Mouse (Mus musculus) CD4-positive helper T cell, adult 2 months (primary cell): ENCODE results near the gene Fam187a.

Source experiments
- DNase-seq: peaks from one replicate; pipeline ENCODE4 v3.0.0-alpha.2; 2012; ENCODE audit warnings: low read depth, missing footprints, low spot score

Fam187a gene

DNA sequence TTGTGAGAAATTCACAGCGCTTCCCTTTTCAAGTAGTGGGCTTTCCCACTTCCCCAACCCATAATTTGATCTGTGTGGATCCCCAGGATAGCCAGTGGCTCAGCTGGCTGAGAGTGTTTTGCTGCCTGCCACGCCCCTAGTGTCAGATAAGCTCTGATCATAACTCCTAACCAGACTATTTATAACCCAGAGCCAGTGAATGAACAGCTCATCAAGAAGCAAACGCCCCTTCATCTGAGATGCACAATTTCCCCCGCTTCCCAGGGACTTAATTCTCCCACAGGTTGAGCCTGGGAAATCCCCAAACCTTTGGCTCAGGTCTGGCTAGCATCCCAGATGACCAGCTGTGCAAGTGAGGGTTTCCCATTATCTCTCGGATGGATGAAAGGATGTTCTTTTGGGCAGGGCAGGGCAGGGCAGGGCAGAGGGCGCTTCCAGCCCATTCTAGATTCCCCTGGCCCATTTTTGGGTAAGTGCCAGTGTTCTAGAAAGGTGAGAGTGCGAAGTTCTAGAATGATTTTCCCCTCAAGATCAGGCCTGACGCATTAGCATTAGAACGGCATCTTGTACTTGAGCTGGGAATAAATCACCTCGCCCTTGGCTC lies at the start of gene Fam187a:
Gene Fam187a, plus strand, starts transcription at position 554 of the 604 bp plus-strand sequence.
- no peak for DNase-seq

GRCm38 (mm10) chr11:102835549-102835948 lies 49.4 kb upstream of the Fam187a start, which contains the start of gene Higd1b:
Gene Higd1b (plus strand): TSS chr11:102835849.
- DNase-seq: no peak

DNA sequence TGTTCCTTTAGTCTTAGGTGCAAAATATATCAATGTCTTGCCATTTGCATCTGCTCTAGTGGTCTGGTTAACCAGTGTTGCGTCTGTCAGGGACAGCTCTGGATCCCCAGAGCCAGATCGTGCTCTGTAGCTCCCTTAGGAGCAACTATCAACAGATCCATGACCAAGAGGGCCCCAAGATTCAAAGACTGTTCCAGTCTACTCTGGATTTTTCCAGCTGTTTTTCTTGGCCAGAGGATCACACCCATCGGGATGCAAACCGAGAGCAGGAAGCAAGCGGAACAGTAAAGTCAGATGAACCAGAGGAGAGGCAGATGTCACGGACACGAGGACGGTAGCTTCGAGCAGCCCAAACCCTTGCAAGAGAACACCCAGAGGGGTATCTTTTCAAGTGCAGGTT lies 48.8 kb upstream of the Fam187a start:
- no peak for DNase-seq

DNA sequence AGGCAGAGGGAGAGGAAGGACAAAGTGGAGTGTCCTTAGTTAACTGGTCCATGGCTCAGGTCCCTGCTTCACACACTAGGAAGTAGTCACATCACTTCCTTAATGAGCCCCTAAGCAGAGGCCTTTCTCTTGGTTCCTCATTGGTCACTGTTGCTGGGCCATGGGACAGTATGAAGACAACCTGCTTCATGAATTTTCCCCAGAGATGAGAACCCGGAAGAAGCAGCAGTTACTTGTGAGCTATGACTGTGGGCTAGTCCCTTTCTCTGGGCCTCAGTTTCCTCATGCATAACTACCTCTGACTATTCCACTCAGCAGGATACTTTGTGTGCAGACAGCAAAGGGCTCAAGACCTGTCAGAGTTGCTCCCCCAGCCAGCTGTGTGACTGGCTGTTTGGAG lies 47.6 kb upstream of the Fam187a start:
- no peak for DNase-seq

DNA sequence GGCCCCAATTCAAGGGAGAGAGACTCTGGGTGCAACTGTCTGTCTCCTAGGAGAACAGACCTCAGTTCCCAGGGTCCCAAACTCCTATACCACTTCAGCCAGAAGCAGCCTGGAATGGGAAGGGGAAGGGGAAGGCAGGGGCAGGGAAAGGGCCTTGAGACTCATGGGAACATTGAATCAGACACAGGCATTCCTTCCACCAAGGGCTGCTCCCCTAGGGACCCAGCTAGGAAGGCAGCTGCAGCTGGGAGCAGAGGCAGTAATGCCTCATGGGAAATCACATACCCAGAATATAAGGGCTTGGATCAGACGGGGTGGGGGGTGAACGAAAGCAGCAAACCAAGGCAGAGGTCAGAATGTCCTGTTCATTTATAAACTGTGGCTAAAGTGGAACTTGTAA lies 46.8 kb upstream of the Fam187a start:
- DNase-seq: no peak

DNA sequence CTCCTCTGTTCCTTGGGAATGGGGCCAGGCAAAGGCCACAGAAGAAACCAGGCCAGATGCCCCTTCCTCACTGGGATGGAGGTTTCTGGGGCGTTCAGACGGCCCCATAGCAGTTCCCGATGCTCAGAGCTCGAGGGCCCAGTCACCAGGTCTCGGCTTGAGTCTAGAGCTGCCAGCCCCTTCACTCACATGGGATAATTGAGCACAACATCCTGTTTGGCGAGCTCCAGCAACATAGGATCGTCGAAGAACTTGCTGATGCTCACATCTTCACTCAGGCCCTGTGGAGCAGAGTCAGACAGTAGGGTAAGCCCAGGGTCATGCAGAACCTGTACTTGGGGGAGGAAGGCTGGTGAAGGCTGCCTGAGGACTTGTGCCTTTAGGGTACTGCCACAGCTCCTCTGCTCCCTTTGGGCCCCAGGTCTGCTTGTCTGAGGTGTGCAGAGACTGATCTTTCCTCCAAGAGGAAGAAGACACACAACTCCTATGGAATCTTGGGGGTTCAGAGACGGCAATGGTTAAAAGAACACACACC lies 46.3 kb upstream of the Fam187a start:
- DNase-seq: no peak

GRCm38 (mm10) chr11:102845926-102846325 lies 39.0 kb upstream of the Fam187a start:
- DNase-seq: no peak

DNA sequence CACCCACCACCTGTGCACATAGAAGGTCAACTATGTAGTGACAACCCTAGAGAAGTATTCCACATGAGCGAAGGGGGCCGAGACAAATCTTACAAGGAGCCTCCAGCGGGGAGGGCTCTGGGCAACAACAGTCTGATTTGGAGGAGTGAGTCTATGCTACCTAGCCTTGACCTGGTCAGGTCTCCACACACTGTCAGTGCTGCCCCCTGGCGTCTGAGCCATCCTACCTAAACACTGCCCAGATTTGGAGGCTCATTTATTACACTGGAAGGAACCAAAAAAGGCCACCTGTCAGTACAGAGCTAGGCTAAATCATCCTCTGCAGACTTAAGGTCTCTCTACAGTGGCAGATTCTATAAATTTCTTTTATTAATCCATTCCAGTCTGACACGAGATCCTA lies 33.1 kb upstream of the Fam187a start:
- DNase-seq: peak; percentile 21

DNA sequence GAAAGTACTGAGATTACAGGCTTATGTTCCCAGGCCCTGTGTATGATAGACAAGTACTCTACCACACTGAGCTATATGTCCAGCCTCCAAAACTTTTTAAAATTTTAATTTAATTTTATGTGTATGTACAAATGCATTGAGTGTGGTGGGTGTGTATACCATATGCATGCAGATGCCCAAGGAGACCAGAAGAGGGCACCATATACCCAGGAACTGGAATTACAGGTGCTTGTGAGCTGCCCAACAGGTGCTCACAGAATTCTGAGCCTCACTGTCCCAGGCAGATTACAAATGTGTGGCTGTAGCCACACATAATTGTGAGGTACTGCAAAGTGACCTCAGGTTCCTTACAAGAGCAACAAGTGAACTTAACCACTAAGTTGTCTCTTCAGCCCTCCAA lies 31.2 kb upstream of the Fam187a start:
- DNase-seq: no peak

GRCm38 (mm10) chr11:102855941-102856340 lies 29.0 kb upstream of the Fam187a start:
- DNase-seq: no peak

DNA sequence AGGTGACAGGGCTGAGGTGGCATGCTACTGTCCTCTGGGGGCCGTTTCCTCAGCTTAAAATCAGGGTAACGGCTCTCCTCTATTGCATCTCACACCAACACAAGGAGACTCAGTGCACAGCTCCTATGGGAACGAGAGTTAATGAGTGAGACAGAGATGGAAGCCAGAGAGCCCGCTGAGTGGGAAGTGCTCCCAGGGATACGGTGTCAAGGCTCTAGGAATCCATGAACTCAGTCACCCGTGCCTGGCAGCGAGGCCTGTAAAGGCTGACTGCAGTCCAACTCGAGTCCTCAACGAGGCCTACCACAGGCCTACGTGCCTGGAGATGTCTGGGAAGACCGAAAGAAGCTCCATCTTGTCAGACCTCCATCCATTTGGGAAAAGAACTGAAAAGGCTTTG lies 26.0 kb upstream of the Fam187a start:
- no peak for DNase-seq

DNA sequence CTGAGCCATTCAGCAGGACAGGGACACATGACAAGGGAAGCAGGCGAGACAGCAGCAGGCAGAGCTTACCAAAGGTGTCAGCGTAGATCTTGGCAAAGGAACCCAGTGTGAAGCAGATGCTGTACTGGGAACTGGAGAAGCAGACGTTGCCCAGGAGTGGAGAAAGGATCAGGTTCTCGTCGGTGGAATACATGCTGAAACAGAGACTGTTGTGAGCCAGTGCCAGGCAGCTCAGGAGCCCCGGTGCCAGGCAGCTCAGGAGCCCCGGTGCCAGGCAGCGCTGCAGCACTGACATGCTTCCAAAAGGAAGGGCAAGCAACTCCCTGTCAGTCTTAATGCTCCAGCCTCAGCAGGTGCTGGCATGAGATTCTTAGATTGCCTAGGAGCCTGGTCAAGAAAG lies 25.0 kb upstream of the Fam187a start:
- DNase-seq: no peak

GRCm38 (mm10) chr11:102864272-102864671 lies 20.7 kb upstream of the Fam187a start:
- DNase-seq: peak; percentile 55

GRCm38 (mm10) chr11:102874801-102875334 lies 10.1 kb upstream of the Fam187a start:
- DNase-seq: no peak

DNA sequence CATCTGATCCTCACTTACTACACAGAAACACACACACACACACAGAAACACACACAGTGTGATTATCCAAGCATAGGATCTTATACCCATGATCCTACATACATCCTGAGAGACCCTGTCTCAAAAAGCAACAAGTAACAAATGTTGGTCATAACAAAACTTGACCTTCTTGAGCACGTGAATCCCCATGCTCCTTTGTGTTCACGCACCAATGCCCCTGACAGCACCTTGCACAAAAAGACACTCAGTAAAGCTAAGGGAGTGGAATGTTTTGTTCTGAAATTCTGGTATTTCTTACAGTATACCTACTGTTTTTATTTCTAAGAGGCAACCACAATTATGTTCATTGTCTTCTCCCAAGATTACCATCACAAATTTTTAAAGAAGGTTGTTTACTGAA lies 5.4 kb upstream of the Fam187a start:
- DNase-seq: no peak

DNA sequence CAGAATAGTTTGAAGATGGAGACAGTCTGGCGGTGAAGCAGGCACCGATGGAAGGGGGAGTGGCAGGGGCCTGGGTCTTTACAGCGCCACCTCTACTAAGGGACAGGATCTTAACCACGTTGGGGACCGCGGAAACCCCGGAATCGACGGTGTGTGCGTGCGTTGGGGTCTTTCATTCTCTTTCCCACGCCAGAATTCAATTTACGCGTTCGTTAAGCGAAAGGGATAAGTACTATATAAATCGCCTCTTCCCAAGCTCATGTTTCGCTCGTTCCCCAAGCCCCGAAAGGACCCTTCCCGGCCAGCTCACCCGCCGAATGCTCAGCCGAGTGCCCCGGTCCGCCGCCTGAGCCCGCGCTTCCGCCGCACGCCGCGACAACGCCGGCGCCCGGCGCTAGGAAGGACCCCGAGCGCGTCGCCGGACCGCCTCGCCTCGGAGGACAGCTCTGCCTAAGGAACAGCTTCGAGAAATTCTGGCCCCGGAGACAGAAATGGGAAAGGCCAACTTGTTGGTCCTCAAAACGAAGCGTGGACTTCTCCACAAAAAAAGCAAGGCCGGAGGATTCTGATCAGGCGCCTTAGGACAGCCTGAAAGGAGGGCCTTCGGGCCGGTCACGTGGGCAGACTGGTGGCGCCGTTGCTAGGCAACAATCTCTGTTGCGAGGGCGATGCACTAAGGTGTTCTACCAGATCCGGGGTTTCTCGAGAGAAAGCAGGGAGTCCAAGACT lies 4.2 kb upstream of the Fam187a start, which contains the start of the genes Eftud2 and Ccdc103:
Gene Eftud2, minus strand, starts transcription at position 401 of the 729 bp plus-strand sequence.
Gene Ccdc103, plus strand, starts transcription at position 620 of the 729 bp plus-strand sequence.
- DNase-seq: peak; percentile 94

- DNase-seq: peak; percentile 40
Observed at GRCm38 (mm10) chr11:102881314-102882198, 3.4 kb upstream of the Fam187a start.

GRCm38 (mm10) chr11:102887433-102887832 lies 2.5 kb downstream of the Fam187a start:
- no peak for DNase-seq

- DNase-seq: no peak
Observed at GRCm38 (mm10) chr11:102888135-102888534, 3.2 kb downstream of the Fam187a start.

- no peak for DNase-seq
Observed at GRCm38 (mm10) chr11:102890096-102890495, 5.1 kb downstream of the Fam187a start.

GRCm38 (mm10) chr11:102893015-102893651 lies 8.2 kb downstream of the Fam187a start:
- peak; percentile 71 for DNase-seq
